Mouse (Mus musculus): ENCODE data around the gene Cst7. TPM values are rescaled to one million over a fixed set of nuclear protein-coding genes. Genes with fewer than 3 reads are reported as not detected.

Cst7 gene
- polyA plus RNA-seq, 1 experiment from 2014 or later, result 0.23 TPM

DNA sequence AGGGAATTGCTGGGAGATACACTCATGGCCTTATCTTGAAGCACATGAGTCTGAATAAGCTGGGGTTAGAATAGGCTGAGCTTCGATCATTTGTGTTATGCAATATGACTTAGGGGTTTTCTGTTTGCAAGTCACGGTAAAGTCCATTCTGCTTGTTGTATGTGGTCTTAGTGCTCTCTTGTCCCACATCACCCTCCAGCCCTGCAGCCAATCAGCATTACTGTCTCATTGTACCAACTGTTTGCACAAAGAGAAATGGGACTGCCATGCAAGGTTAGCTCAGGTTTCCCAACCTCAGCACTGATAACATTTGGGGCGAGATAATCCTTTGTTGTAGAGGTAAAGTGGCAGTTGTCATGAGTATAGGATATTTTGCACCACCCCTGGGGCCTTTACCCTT lies 39.9 kb downstream of the Cst7 start:
- Histone ChIP-seq H3K27ac (ENCODE audit: low read depth, low read length) (no peak overlapping the region), H3K4me1 (ENCODE audit: control insufficient read depth, insufficient read depth, low read length) (peaks cover 7% of the 10 kb centered on the region), H3K27me3 (ENCODE audit: control insufficient read depth, insufficient read depth, low read length) (no peaks in the 10 kb centered on the region), H3K4me2 (no peak overlapping the region), H3K9me3 (ENCODE audit: control insufficient read depth, low read length) (no peaks in the 10 kb centered on the region), H3K9ac (ENCODE audit: low read length) (no peak overlapping the region), H3K36me3 (ENCODE audit: control insufficient read depth, insufficient read depth, low read length) (no peaks in the 10 kb centered on the region), H3K4me3 (ENCODE audit: low read depth, low read length) (no peak overlapping the region)
- no peak for ATAC-seq (ENCODE audit: low FRiP score)
- no peak for DNase-seq (ENCODE audit: low spot score, missing footprints)
- 82% methylated on average over 3 of the region's 3 CpGs for WGBS

DNA sequence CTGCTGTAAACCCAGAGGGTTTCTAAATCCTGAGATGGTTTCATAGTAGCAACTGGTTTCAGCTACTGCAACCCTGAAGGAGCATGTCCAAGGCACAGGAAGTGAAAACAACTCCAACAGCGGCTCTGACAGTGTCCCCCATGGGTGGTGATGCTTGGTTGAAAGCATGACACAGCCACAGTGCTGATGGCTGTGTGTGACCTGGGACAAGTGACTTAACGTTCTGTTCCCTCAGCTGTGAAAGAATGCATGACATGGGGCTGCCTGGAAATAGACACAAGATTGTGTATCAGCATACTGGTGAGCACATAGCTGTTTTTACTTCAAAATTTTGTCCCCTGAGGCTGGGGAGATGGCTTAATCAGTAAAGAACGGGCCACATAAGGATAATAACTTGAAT lies 51.5 kb downstream of the Cst7 start:
- Histone ChIP-seq H3K36me3 (ENCODE audit: control insufficient read depth, insufficient read depth, low read length) (no peaks in the 10 kb centered on the region), H3K4me2 (no peak overlapping the region), H3K4me3 (ENCODE audit: low read depth, low read length) (no peak overlapping the region), H3K9me3 (ENCODE audit: control insufficient read depth, low read length) (no peaks in the 10 kb centered on the region), H3K4me1 (ENCODE audit: control insufficient read depth, insufficient read depth, low read length) (no peaks in the 10 kb centered on the region), H3K27ac (ENCODE audit: low read depth, low read length) (no peak overlapping the region), H3K27me3 (ENCODE audit: control insufficient read depth, insufficient read depth, low read length) (no peaks in the 10 kb centered on the region), H3K9ac (ENCODE audit: low read length) (no peak overlapping the region)
- no peak for DNase-seq (ENCODE audit: low spot score, missing footprints)
- ATAC-seq (ENCODE audit: low FRiP score), result no peak
- WGBS, result 66% methylated on average over 3 of the region's 3 CpGs

DNA sequence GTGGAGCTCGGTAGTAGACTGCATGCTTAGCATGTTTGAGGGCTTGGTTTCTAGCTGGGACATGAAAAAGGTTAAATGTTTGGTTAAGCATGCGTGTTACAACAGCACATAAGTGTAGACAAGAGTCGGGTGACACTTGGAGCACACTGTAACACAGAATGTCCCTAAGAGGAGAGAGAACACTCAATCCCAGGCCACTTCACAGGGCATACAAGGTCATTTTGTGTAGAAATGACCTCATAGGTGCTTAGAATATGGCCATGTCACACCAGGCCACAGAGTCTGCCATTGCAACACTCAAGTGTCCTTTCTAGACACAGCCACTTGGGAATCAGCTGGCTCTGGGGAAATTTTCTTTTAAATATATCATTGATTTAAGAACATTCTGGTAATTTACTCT lies 53.7 kb downstream of the Cst7 start:
- Histone ChIP-seq H3K9me3 (ENCODE audit: control insufficient read depth, low read length) (no peaks in the 10 kb centered on the region), H3K36me3 (ENCODE audit: control insufficient read depth, insufficient read depth, low read length) (no peaks in the 10 kb centered on the region), H3K4me3 (ENCODE audit: low read depth, low read length) (no peak overlapping the region), H3K9ac (ENCODE audit: low read length) (no peak overlapping the region), H3K27ac (ENCODE audit: low read depth, low read length) (no peak overlapping the region), H3K4me1 (ENCODE audit: control insufficient read depth, insufficient read depth, low read length) (no peaks in the 10 kb centered on the region), H3K4me2 (no peak overlapping the region), H3K27me3 (ENCODE audit: control insufficient read depth, insufficient read depth, low read length) (no peaks in the 10 kb centered on the region)
- ATAC-seq (ENCODE audit: low FRiP score) (no peak), DNase-seq (ENCODE audit: low spot score, missing footprints) (no peak)
- WGBS, result 95% methylated on average over 3 of the region's 3 CpGs

DNA sequence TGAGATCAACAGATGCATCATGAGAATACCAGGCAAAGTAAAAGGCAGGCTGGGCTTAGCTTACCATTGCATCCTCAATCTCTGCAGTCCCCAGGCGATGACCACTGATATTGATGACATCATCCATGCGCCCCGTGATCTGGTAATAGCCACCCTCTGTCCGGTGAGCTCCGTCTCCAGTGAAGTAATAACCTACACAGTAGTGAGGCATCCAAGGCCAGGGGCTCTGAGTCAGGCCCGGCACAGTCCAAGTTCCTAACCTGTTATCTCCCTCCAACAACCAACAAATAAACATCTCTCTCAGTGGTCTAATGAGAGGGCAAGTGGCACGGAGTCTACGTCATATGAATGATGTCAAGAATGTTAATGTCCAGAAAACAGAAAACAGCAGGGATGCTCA lies 54.7 kb downstream of the Cst7 start:
- no peaks in the 10 kb centered on the region for H3K36me3 ChIP-seq (ENCODE audit: control insufficient read depth, insufficient read depth, low read length)
- H3K4me1 ChIP-seq (ENCODE audit: control insufficient read depth, insufficient read depth, low read length), result no peaks in the 10 kb centered on the region
- H3K4me2 ChIP-seq, result no peak overlapping the region
- no peaks in the 10 kb centered on the region for H3K9me3 ChIP-seq (ENCODE audit: control insufficient read depth, low read length)
- WGBS, result 92% methylated on average over 8 of the region's 8 CpGs
- ATAC-seq (ENCODE audit: low FRiP score) (no peak), DNase-seq (ENCODE audit: low spot score, missing footprints) (no peak)
- no peak overlapping the region for H3K27ac ChIP-seq (ENCODE audit: low read depth, low read length)
- H3K27me3 ChIP-seq (ENCODE audit: control insufficient read depth, insufficient read depth, low read length), result no peaks in the 10 kb centered on the region
- no peak overlapping the region for H3K9ac ChIP-seq (ENCODE audit: low read length)
- no peak overlapping the region for H3K4me3 ChIP-seq (ENCODE audit: low read depth, low read length)

DNA sequence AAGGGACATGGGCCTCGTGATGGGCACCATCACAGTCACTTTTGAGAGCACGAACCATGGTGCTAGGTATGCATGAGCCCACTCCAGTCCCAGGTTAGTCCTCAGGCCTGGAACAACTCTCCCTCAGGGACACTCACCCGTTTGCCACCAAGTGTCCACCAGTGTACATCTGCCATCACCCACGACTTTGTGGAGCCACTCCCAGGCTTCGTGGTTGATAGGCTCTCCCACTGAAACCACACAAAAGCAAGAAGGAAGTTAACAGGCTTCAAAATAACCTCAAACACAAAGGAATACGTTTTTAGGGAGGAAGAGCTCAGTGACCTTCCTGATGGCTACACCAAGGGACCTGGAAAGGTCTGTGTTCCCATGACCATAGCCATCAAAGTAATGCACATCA lies 56.9 kb downstream of the Cst7 start:
- no peak overlapping the region for H3K4me3 ChIP-seq (ENCODE audit: low read depth, low read length)
- H3K4me1 ChIP-seq (ENCODE audit: control insufficient read depth, insufficient read depth, low read length), result no peaks in the 10 kb centered on the region
- no peak for ATAC-seq (ENCODE audit: low FRiP score)
- no peak overlapping the region for H3K4me2 ChIP-seq
- H3K9me3 ChIP-seq (ENCODE audit: control insufficient read depth, low read length), result no peaks in the 10 kb centered on the region
- no peak overlapping the region for H3K9ac ChIP-seq (ENCODE audit: low read length)
- H3K27ac ChIP-seq (ENCODE audit: low read depth, low read length), result no peak overlapping the region
- 74% methylated on average over 6 of the region's 6 CpGs for WGBS
- no peak for DNase-seq (ENCODE audit: low spot score, missing footprints)
- no peaks in the 10 kb centered on the region for H3K36me3 ChIP-seq (ENCODE audit: control insufficient read depth, insufficient read depth, low read length)
- no peaks in the 10 kb centered on the region for H3K27me3 ChIP-seq (ENCODE audit: control insufficient read depth, insufficient read depth, low read length)

Other genes starting within 250 kb of the Cst7 start
- gene Gm10130, start 246.7 kb upstream of the Cst7 start, polyA plus RNA-seq (2014; fragmentation: Nextera tagmentation; extraction: Ambion mirVana), result 1.2 TPM in 2 replicates
- gene 3300002I08Rik, start 207.7 kb upstream of the Cst7 start, polyA plus RNA-seq (2014; fragmentation: Nextera tagmentation; extraction: Ambion mirVana), result 10.1 and 10.8 TPM in 2 replicates
- 7.8 and 8.9 TPM in 2 replicates for gene Zfp442, start 118.9 kb upstream of the Cst7 start, polyA plus RNA-seq (2014; fragmentation: Nextera tagmentation; extraction: Ambion mirVana)
- gene Zfp345, start 85.3 kb upstream of the Cst7 start, polyA plus RNA-seq (2014; fragmentation: Nextera tagmentation; extraction: Ambion mirVana), result 0.06 and 0.08 TPM in 2 replicates
- gene Apmap, start 38.2 kb downstream of the Cst7 start, polyA plus RNA-seq (2014; fragmentation: Nextera tagmentation; extraction: Ambion mirVana), result 36.9 and 37.7 TPM in 2 replicates
- gene Acss1, start 98.1 kb downstream of the Cst7 start, polyA plus RNA-seq (2014; fragmentation: Nextera tagmentation; extraction: Ambion mirVana), result 20.5 and 21.5 TPM in 2 replicates
- gene Vsx1, start 118.9 kb downstream of the Cst7 start, polyA plus RNA-seq (2014; fragmentation: Nextera tagmentation; extraction: Ambion mirVana), result 0.31 and 0.33 TPM in 2 replicates
- gene Entpd6, start 178.6 kb downstream of the Cst7 start, polyA plus RNA-seq (2014; fragmentation: Nextera tagmentation; extraction: Ambion mirVana), result 24.7 and 26.7 TPM in 2 replicates
- gene Pygb, start 216.3 kb downstream of the Cst7 start, polyA plus RNA-seq (2014; fragmentation: Nextera tagmentation; extraction: Ambion mirVana), result 34.1 and 39.1 TPM in 2 replicates